Mouse (Mus musculus): Measurements from ENCODE around the gene Mylk4.

The Mylk4 gene

DNA sequence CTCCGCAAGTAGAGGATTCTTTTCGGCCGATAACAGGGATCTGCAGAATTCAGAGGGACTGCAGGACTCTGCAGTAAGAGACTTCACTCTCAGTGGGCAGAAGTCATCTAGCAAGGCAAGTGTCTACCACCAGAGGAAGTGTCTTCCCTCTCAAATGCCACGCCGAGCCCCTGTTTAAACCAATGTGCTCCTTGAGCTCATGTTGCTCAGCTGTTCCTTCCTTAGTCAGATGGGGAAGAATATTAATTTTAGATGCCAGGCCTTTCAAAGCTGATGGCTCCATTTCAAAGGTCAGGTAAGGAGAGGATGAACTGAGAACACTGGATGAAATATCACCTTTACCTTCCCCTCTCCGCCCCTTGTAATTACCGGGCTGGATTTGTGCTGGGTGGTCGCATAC lies at the start of gene Mylk4:
Gene Mylk4 (minus strand): TSS at position 139 of the 400 bp plus-strand sequence.
- DNase-seq (ENCODE audit: low spot score in 2 of 2): no peak

GRCm38 (mm10) chr13:32833237-32833636 lies 49.5 kb upstream of the Mylk4 start:
- no peak for DNase-seq (ENCODE audit: low spot score in 2 of 2)

DNA sequence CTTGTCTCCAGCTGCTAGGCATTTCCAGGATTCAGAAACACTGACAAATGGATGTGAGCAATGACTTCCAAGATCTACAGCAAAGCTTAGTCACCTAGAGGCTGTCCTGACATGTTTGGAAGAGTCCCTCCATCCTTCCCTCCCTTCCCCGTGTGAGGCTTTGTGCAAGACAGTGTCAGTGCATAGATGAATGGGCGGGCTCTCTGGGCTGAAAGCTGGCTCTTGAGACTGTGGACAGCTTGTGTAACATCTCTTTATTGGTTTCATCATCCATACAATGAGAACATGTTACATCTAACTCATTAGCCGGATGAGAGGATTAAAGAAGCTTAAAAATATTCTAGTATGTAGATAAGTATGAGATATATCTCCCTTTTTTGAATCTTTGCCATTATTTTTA lies 49.0 kb upstream of the Mylk4 start:
- DNase-seq (ENCODE audit: low spot score in 2 of 2): no peak

DNA sequence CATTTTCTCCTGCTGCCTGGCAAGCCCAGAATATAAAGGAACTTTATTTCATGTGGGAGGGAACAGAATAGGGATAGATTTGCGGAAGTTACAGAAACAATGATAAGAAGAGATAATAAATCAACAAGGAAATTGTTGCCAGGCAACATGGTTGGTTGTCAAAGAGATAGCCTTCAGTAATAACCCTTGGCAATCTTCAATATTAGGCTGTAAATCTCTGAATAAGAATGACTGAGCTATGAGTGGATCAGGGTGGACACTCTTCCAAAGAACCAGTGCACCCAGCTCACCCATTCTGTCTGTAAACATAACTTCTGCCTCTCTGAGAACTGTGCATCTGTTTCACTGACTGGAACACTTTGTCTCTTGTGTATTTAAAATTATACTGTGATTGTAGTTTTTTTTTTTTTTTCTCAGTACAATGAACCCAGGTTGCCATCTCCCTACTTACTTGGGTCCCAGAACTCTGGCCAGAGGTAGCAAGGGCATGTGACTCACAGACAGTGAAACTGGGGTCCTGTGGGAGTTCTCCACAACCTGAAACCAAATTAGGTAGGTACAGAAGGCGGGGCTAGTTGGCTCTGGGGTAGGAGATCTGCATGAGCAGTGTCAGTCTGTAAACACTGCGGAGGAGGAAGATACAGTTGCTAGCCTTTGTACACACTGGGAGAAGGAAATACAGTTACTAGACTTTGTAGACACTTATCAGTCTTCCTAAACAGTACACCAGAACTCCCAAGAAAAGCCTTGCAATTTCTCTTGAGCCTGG lies 47.9 kb upstream of the Mylk4 start:
- no peak for DNase-seq (ENCODE audit: low spot score in 2 of 2)

DNA sequence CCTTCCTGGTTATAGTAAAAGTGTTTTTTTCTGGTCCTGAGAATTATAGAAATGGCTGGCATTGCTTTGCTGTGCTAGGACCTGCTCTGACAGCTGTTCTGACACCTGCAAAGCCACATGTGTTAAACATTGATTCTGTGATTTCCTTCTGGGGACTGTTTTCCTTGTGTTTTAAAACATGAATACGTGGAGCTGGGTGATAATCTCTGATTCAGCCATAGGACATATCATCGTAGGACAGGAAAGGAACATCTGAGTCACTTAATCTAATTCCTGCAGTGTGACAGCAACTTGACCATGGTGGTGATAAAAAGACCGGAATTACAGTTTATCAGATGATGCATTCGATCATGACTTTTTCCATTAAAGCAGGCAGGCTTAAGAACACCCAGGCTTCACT lies 45.1 kb upstream of the Mylk4 start:
- DNase-seq (ENCODE audit: low spot score in 2 of 2): no peak

GRCm38 (mm10) chr13:32827951-32828350 lies 44.2 kb upstream of the Mylk4 start:
- DNase-seq (ENCODE audit: low spot score in 2 of 2): peak; percentile 32 to 36

DNA sequence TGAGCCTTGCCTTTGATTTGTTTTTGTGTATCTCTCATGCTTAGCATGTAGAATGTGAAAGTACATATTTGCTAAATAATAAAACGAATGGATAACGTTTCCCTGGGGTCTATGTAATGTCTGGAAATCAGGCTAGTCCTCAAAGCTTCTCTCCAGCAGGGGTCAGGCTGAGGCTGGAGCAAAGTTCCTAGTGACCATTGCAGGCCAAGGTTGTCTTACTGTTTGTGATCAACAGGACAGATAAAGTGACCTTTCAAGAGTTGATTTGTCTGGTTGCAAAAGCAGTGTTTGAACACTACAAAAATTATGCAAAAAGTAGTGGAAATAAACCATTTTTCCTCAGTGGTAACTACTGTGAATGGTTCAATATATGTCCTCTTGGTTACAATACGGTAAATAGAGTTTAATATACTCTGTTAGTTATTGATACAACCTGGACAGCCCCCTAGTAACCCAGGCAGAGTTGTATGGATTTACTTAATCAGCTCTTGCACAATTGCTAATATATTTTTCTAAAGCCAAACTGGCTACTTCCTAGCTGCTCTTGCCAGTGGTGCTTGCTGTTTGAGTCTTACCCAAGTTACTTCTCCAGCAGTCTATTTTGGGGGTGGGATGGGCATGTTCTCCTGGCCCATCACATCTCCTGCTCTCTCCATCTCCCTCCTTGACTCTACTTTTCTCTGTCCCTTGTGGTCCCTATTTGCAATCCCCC lies 43.5 kb upstream of the Mylk4 start:
- no peak for DNase-seq (ENCODE audit: low spot score in 2 of 2)

GRCm38 (mm10) chr13:32825546-32825945 lies 41.8 kb upstream of the Mylk4 start:
- no peak for DNase-seq (ENCODE audit: low spot score in 2 of 2)

DNA sequence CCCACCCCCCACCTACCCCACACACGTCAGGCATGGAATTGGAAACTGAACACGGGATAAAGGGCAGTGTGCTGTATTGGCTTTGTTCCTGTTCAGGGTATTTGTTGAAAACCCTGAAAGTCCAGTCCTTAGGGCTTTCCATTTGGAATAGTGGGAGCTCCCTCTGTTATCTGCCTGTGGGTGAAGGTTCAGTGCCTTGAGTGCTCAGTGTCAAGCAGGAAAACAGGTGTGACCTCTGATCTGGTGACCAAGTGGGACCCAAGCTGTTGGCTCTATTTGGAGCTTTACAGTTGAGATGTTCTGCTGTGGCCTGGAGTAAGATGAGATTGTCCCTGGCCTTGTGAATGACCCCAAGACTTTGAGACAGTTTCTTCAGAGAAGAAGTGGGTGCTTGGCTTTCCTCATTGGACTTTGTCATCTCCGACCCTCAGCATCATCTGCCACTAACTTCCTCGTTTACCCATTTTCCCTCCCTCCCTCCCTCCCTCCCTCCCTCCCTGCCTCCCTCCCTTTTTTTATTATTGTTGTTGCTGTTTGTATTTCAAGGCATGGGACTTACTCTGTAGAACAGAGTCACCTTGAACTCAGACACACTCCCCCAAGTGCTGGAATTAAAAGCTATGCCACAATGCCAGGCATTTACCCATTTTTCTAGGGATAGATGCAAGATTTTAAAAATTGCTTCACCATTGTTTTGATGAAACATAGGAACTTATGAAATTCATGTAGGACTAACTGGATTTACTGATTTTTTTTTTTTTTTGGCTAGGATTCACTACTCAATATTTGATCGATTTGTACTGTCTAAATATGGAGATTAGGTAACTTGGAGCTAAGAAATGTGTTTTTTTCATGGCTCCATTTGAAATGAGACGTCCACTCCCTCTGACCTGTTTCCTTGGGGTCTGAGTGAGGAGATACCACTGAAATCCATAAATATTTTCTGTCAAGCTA lies 40.9 kb upstream of the Mylk4 start:
- DNase-seq (ENCODE audit: low spot score in 2 of 2): no peak

GRCm38 (mm10) chr13:32823126-32823525 lies 39.4 kb upstream of the Mylk4 start:
- no peak for DNase-seq (ENCODE audit: low spot score in 2 of 2)

DNA sequence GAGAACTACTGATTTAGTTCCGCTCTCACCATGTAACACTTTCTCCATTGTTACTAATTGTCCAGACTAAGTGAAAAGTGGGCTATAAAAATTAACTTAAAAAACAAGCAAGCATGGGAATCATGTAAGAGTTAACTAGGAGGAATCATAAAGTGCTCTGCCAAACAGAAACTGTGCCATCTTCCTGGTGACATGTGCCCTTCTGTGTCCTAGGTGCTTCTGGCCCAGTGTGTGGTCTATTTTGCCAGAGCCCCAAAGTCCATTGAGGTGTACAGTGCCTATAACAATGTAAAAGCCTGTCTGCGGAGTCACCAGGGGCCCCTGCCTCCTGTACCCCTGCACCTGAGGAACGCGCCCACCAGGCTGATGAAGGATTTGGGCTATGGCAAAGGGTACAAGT lies 37.9 kb upstream of the Mylk4 start:
- no peak for DNase-seq (ENCODE audit: low spot score in 2 of 2)

DNA sequence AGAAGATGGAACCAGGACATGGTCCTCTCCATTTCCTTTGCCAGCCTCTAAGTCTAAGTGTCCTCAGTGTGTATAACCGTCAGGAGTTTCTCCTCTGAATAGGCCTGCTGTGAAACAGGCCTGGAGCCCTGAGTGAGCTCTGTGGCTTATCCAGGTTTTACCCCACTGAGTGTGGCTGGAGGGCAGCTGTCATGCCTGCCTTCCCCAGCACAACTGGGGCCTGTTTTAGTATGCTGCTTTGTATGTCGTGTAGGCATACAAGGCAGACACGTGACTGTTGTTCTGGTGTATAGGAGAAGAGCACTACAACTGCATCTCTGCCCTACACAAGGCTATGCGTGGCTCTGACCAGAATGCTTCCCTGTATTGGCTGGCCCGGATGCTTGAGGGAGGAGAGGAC lies 36.2 kb upstream of the Mylk4 start:
- DNase-seq (ENCODE audit: low spot score in 2 of 2): no peak

DNA sequence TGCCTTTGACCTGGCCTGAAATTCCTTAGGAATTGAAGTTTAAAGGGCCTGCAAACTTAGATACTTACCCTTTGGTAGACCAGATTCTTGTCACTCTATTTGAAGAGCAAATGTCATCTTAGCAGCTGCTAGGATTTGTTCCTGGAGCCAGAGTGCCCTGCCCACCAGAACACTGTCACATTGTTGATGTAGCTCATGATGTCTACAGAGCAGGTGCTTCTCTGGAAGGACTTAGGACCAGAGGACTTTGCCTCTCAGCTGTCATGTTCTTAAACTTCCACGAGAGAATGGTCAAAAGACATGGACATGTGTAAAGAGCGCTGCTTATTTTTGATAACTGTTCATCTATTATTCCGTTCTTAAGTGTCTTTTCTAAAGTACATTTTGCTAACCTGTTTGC lies 35.5 kb upstream of the Mylk4 start:
- DNase-seq (ENCODE audit: low spot score in 2 of 2): no peak

GRCm38 (mm10) chr13:32807624-32808023 lies 23.9 kb upstream of the Mylk4 start:
- no peak for DNase-seq (ENCODE audit: low spot score in 2 of 2)

DNA sequence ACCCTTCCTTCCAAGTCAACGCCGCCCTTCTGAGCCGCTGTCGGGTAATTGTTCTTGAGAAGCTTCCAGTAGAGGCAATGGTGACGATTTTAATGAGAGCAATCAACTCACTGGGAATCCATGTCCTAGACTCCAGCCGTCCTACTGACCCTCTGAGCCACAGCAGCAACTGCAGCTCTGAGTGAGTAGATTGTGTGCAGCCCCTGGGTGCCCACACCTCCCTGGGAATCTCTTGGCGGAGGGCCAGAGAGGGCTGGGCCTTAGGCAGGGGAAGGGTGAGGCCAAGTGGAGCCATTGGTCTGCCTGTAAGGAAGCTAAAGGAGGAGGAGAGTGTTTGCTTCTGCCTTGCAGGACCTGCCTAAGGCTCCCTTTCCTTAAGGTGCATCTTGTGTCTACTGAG lies 23.1 kb upstream of the Mylk4 start:
- no peak for DNase-seq (ENCODE audit: low spot score in 2 of 2)

GRCm38 (mm10) chr13:32803701-32804345 lies 20.1 kb upstream of the Mylk4 start:
- no peak for DNase-seq (ENCODE audit: low spot score in 2 of 2)

DNA sequence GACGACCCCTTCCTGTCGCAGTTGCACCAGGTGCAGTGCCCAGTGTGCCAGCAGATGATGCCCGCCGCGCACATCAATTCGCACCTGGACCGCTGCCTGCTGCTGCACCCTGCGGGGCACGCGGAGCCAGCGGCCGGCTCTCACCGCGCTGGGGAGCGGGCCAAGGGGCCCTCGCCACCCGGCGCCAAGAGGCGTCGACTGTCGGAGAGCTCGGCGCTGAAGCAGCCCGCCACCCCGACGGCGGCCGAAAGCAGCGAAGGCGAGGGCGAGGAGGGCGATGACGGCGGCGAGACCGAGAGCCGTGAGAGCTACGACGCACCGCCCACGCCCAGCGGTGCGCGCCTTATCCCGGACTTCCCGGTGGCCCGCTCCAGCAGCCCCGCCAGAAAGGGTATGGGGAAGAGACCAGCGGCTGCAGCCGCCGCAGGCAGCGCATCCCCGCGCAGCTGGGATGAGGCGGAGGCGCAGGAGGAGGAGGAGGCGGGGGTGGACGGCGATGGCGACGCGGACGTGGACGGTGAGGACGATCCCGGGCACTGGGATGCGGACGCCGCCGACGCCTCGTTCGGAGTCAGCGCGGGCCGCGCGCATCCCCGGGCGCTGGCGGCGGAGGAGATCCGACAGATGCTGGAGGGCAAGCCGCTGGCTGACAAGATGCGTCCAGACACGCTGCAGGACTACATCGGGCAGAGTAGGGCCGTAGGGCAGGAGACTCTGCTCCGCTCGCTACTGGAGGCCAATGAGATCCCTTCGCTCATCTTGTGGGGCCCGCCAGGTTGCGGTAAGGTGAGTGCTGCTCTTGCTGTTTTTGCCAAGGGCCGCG lies 18.7 kb upstream of the Mylk4 start, which contains the start of gene D930007J09Rik:
Gene D930007J09Rik (minus strand): TSS at position 591 of the 823 bp plus-strand sequence.
- DNase-seq (ENCODE audit: low spot score in 2 of 2): peak; percentile 44 to 51

DNA sequence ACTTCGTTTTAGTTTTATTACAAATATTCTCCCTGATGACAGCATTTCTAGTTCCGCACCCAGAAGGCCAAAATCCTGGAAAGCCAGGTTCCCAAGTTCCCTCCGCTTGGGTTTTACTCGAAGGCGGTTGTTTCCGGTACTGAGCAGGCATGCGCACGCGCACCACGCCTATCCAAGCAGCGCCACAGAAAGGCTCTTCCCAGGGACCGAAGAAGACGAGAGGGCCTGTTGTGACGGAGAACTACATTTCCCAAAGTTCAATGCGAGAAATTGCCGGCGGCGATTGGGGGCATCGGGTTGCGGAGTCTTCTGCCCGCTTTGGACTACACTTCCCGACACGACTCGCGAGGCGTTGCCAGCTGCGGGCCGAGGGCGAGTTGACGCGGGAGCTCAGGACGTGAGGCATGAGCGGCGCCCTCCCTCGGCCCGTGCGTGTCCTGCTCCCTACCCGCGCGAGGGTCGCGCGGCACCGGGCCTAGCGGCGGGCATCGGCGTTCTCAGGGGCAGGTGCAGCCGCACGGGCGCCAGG lies 18.0 kb upstream of the Mylk4 start, which contains the start of gene Wrnip1:
Gene Wrnip1 (plus strand): TSS at position 346 of the 529 bp plus-strand sequence.
- DNase-seq (ENCODE audit: low spot score in 2 of 2): peak; percentile 98 to 99

DNA sequence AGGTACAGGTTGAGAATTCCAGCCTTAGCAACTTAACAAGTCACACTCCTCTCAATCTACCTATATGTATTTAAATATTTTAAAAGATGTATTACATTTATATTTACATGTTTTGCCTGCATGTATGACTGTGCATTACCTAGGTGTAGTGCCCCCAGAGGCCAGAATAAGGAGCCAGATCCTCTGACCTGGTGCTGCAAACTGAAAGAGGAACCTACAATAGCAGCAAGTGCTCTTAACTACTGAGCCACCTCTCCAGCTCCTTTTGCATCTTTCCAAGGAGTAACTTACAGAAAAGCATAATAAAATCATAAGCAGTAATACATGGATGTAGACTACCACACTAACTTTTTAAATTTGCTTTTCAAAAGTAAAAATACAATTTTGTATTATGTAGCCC lies 17.1 kb upstream of the Mylk4 start:
- no peak for DNase-seq (ENCODE audit: low spot score in 2 of 2)

DNA sequence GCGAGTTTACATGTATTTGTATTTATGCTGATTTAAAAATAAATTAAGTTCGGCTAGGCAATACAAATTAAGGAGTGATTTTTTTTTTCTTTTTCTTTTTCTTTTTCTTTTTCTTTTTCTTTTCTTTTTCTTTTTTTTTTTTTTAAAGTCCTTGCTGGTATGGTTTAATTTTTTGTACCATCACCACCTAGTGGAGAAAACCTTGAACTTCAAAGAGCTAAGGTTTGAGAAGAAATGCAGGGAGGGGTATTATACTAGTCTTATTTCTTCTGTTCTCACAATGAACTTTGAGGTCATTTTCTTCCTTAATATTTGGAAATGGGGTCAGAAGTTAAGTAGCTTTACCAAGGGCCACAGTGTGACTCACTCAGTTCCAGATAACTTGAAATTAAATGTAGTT lies 15.4 kb upstream of the Mylk4 start:
- DNase-seq (ENCODE audit: low spot score in 2 of 2): no peak

Measured in right cerebral cortex, postnatal 36 days (tissue).